Mouse (Mus musculus): ENCODE data around the gene A930009A15Rik. TPM values are rescaled to one million over a fixed set of nuclear protein-coding genes. Genes with fewer than 3 reads are reported as not detected.

The A930009A15Rik gene
- not detected in 2 replicates for total RNA-seq (2014; fragmentation: Nextera tagmentation)
- not detected in 2 replicates for total RNA-seq (2017)
- not detected in 2 replicates for polyA plus RNA-seq (2012)

DNA sequence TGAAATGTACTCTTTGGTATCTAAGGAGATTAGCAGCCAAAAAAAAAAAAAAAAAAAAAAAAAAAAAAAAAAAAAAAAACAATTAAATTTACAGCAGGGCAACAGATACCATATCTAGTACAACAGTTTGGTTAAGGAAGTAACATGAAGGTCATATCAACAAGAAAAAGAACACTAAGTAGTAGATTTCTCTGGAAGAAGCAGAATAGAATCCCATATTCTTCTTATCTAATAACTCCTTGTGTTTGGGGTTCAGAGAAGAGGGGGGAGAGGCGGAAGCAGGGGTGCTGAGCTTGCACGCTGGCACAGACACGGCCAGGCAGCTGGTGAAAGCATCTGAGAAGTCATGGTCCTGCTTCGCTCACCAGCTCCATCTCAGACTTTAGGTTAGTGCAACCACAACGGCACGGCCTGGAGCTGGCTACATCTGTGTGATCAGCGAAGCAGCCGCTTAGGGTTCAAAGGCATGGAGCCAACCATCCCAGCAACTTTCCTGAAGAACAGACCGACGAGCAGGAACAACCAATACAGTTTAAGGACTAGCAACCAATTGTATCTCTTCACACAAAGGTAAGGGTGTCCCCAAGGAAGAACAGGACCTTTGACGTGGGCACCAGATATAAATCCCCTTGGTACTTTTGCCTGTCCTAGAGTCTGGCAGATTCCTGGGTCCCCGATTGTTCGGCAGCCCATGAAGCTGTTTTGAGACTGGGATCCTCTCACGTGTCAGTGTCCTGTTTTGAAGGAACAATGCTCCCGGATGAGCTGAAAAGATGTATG, at the start of gene A930009A15Rik:
Gene A930009A15Rik, plus strand, starts transcription at position 275 of the 780 bp plus-strand sequence.
- Histone ChIP-seq H3K9me3 (replicated peaks) (peaks cover 31% of the 10 kb centered on the region), H3K4me3 (ENCODE audit: low read depth, low read length) (no peak within 1 kb of the TSS), H3K27me3 (ENCODE audit: insufficient read depth, low read length) (no peaks in the 10 kb centered on the region), H3K36me3 (replicated peaks) (no peaks in the 10 kb centered on the region), H3K4me1 (ENCODE audit: insufficient read depth, low read depth, low read length) (no peaks in the 10 kb centered on the region)
- DNase-seq (ENCODE audit: low spot score) (no peak), ATAC-seq (ENCODE audit: extremely low read depth, insufficient number of reproducible peaks, low FRiP score, poor library complexity, severe bottlenecking) (no peak)
- TF ChIP-seq TAL1 (conservative IDR thresholded peaks at IDR 0.05; ENCODE audit: low read depth, low read length) (no peak), CTCF (IDR thresholded peaks at IDR 0.05; ENCODE audit: low read depth, low read length) (no peak), GATA2 (IDR thresholded peaks at IDR 0.05; ENCODE audit: borderline replicate concordance, low read depth, low read length) (no peak), GATA1 (IDR thresholded peaks at IDR 0.05; ENCODE audit: borderline replicate concordance, low read length) (no peak), POLR2AphosphoS5 (IDR thresholded peaks at IDR 0.05; ENCODE audit: insufficient replicate concordance, low read depth, low read length) (no peak)

DNA sequence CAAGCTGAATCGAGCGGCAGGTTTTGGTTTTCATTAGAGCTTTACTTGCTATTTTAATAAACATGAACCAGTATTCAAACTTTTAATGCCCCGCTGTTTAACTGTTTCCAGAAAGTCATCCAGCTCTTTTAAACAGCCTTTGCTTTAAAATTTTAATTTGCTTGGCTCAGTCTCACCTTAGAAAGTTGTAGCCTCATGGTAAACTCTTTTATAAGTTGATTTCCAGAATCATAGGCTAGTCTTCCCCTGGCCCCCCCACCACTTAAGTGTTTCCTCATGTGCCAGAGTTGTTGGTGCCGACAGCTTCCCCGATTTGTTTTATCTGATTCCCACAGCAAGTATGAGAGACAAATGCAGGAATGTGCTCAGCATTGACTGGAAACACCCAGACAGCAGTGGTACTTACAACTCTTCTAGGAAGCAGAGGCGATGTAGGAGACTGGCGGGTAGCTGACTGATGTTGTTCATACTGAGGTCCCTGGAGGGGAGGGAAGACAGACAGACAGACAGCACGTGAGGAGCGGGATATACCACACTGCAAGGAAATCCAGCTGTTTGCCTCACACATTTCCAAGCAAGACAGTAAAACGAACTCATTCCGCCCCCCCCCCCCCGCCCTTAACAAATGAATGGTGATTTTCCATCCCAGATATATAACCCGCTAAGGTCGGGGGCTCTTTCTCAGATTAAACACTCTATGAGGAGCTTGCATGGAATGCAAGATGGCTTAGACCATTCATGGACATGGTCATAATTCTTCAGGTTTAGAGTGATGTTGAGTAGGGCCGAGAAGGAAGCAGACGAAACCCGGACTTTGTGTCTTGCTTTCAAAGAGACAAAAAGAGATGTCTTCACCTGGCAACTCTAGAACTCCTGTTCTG, 49.3 kb upstream of the A930009A15Rik start:
- Histone ChIP-seq H3K36me3 (replicated peaks) (no peaks in the 10 kb centered on the region), H3K27me3 (ENCODE audit: insufficient read depth, low read length) (no peaks in the 10 kb centered on the region), H3K9me3 (replicated peaks) (peaks cover 9% of the 10 kb centered on the region), H3K4me1 (ENCODE audit: insufficient read depth, low read depth, low read length) (no peaks in the 10 kb centered on the region), H3K4me3 (ENCODE audit: low read depth, low read length) (no peak overlapping the region)
- no peak for ATAC-seq (ENCODE audit: extremely low read depth, insufficient number of reproducible peaks, low FRiP score, poor library complexity, severe bottlenecking)
- TF ChIP-seq GATA2 (IDR thresholded peaks at IDR 0.05; ENCODE audit: borderline replicate concordance, low read depth, low read length): no peak
- no peak for TF ChIP-seq POLR2AphosphoS5 (IDR thresholded peaks at IDR 0.05; ENCODE audit: insufficient replicate concordance, low read depth, low read length)
- TF ChIP-seq CTCF (IDR thresholded peaks at IDR 0.05; ENCODE audit: low read depth, low read length): no peak
- TF ChIP-seq TAL1 (conservative IDR thresholded peaks at IDR 0.05; ENCODE audit: low read depth, low read length): no peak
- no peak for TF ChIP-seq GATA1 (IDR thresholded peaks at IDR 0.05; ENCODE audit: borderline replicate concordance, low read length)
- DNase-seq (ENCODE audit: low spot score): no peak

DNA sequence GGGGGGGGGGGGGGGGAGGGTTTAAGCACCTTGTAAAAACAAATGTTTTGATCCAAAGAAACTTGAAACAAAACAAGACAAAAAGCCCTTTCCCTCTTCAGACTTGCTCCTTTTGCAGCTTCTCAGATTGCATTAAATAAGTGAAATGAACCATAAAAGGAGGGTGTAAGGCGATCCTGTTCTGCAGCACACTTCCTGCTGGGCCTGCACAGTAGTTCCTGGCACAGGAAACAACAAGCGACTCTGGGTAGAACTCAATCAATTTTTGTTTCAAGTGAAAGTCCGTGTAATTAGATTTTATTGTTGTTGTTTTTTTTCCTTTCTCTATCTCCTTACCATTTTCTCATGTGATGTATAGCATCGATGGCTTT, 48.7 kb upstream of the A930009A15Rik start:
- Histone ChIP-seq H3K4me1 (ENCODE audit: insufficient read depth, low read depth, low read length) (no peaks in the 10 kb centered on the region), H3K27me3 (ENCODE audit: insufficient read depth, low read length) (no peaks in the 10 kb centered on the region), H3K9me3 (replicated peaks) (peaks cover 9% of the 10 kb centered on the region), H3K4me3 (ENCODE audit: low read depth, low read length) (no peak overlapping the region), H3K36me3 (replicated peaks) (no peaks in the 10 kb centered on the region)
- no peak for ATAC-seq (ENCODE audit: extremely low read depth, insufficient number of reproducible peaks, low FRiP score, poor library complexity, severe bottlenecking)
- DNase-seq (ENCODE audit: low spot score): no peak
- TF ChIP-seq TAL1 (conservative IDR thresholded peaks at IDR 0.05; ENCODE audit: low read depth, low read length) (no peak), GATA1 (IDR thresholded peaks at IDR 0.05; ENCODE audit: borderline replicate concordance, low read length) (no peak), CTCF (IDR thresholded peaks at IDR 0.05; ENCODE audit: low read depth, low read length) (no peak), GATA2 (IDR thresholded peaks at IDR 0.05; ENCODE audit: borderline replicate concordance, low read depth, low read length) (no peak), POLR2AphosphoS5 (IDR thresholded peaks at IDR 0.05; ENCODE audit: insufficient replicate concordance, low read depth, low read length) (no peak)

DNA sequence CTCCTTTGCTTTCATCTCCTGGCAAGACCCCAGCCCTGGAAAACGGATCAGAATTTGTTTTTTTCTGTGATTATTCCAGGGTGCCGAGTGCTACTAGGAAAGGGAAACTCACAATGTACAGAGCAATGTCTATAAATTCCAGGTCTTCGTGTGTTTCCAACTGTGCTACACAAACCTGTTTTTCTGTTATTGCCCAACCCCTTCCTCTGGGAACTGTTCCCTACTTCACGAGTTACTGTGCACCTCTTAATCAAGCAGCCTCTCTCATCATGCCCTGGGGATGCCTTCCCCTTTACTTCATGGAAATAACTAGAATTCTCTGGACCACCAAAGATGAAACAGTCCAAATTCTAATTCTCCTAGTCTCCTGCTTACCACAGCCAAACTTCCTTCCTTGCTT, 40.9 kb upstream of the A930009A15Rik start:
- H3K27me3 ChIP-seq (ENCODE audit: insufficient read depth, low read length): no peaks in the 10 kb centered on the region
- DNase-seq (ENCODE audit: low spot score) (no peak), ATAC-seq (ENCODE audit: extremely low read depth, insufficient number of reproducible peaks, low FRiP score, poor library complexity, severe bottlenecking) (no peak)
- peaks cover 13% of the 10 kb centered on the region for H3K9me3 ChIP-seq (replicated peaks)
- no peaks in the 10 kb centered on the region for H3K36me3 ChIP-seq (replicated peaks)
- TF ChIP-seq CTCF (IDR thresholded peaks at IDR 0.05; ENCODE audit: low read depth, low read length) (no peak), TAL1 (conservative IDR thresholded peaks at IDR 0.05; ENCODE audit: low read depth, low read length) (no peak), GATA1 (IDR thresholded peaks at IDR 0.05; ENCODE audit: borderline replicate concordance, low read length) (no peak), POLR2AphosphoS5 (IDR thresholded peaks at IDR 0.05; ENCODE audit: insufficient replicate concordance, low read depth, low read length) (no peak), GATA2 (IDR thresholded peaks at IDR 0.05; ENCODE audit: borderline replicate concordance, low read depth, low read length) (no peak)
- H3K4me1 ChIP-seq (ENCODE audit: insufficient read depth, low read depth, low read length): no peaks in the 10 kb centered on the region
- no peak overlapping the region for H3K4me3 ChIP-seq (ENCODE audit: low read depth, low read length)

DNA sequence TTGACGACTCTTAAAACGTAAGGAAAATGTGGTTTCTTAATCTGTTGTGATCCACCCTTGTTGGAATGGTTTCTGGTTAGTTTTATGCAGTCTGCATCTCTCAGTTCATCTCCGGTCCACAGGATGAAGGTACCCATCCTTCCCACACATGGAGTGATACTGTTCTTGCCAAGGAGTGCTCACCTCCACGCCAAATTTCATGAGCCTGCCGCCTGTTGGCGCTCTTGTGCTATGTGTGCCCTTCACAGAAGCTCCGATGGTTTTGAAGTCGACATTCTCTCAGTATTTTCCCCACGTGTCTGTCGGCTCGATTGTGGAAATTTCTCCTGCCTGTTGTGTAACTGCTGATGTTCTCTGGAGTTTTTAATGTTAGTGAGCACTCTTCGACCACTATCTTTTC, 40.0 kb upstream of the A930009A15Rik start:
- no peak for DNase-seq (ENCODE audit: low spot score)
- H3K4me3 ChIP-seq (ENCODE audit: low read depth, low read length): no peak overlapping the region

DNA sequence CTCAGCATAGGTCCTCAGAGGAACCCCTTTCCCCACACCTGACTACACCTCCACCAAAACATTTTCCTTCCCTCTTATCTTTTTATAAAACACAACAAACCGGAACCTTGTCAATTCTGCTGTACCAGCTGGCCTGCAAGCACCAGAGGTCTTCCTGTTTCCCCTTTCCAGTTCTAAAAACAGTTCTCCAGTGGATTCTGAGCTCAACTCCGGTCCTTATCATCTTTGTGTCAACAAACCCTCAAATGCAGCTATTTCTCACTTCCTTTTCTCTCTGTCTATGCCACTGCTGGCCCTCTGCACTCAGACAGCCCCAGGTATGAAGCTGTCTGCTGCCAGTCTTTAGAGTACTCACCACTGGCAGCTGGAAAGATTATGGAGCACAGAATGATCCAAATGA, 39.0 kb upstream of the A930009A15Rik start:
- no peak for DNase-seq (ENCODE audit: low spot score)
- Histone ChIP-seq H3K27me3 (ENCODE audit: insufficient read depth, low read length) (no peaks in the 10 kb centered on the region), H3K4me1 (ENCODE audit: insufficient read depth, low read depth, low read length) (no peaks in the 10 kb centered on the region), H3K9me3 (replicated peaks) (peaks cover 11% of the 10 kb centered on the region), H3K36me3 (replicated peaks) (no peaks in the 10 kb centered on the region), H3K4me3 (ENCODE audit: low read depth, low read length) (no peak overlapping the region)
- ATAC-seq (ENCODE audit: extremely low read depth, insufficient number of reproducible peaks, low FRiP score, poor library complexity, severe bottlenecking): no peak
- no peak for TF ChIP-seq POLR2AphosphoS5 (IDR thresholded peaks at IDR 0.05; ENCODE audit: insufficient replicate concordance, low read depth, low read length)
- TF ChIP-seq GATA1 (IDR thresholded peaks at IDR 0.05; ENCODE audit: borderline replicate concordance, low read length): no peak
- no peak for TF ChIP-seq GATA2 (IDR thresholded peaks at IDR 0.05; ENCODE audit: borderline replicate concordance, low read depth, low read length)
- no peak for TF ChIP-seq CTCF (IDR thresholded peaks at IDR 0.05; ENCODE audit: low read depth, low read length)
- TF ChIP-seq TAL1 (conservative IDR thresholded peaks at IDR 0.05; ENCODE audit: low read depth, low read length): no peak

More for the DNA sequence above, 40.0 kb upstream of the A930009A15Rik start:
- no peaks in the 10 kb centered on the region for H3K4me1 ChIP-seq (ENCODE audit: insufficient read depth, low read depth, low read length)
- H3K27me3 ChIP-seq (ENCODE audit: insufficient read depth, low read length): no peaks in the 10 kb centered on the region
- no peaks in the 10 kb centered on the region for H3K36me3 ChIP-seq (replicated peaks)
- H3K9me3 ChIP-seq (replicated peaks): peaks cover 11% of the 10 kb centered on the region
- TF ChIP-seq GATA2 (IDR thresholded peaks at IDR 0.05; ENCODE audit: borderline replicate concordance, low read depth, low read length) (no peak), POLR2AphosphoS5 (IDR thresholded peaks at IDR 0.05; ENCODE audit: insufficient replicate concordance, low read depth, low read length) (no peak), CTCF (IDR thresholded peaks at IDR 0.05; ENCODE audit: low read depth, low read length) (no peak), GATA1 (IDR thresholded peaks at IDR 0.05; ENCODE audit: borderline replicate concordance, low read length) (no peak), TAL1 (conservative IDR thresholded peaks at IDR 0.05; ENCODE audit: low read depth, low read length) (no peak)
- no peak for ATAC-seq (ENCODE audit: extremely low read depth, insufficient number of reproducible peaks, low FRiP score, poor library complexity, severe bottlenecking)

Measured in G1E (cell line).